Mouse (Mus musculus): ENCODE results near the gene Gm20425. TPM values are rescaled to one million over a fixed set of nuclear protein-coding genes. Genes with fewer than 3 reads are reported as not detected.

The Gm20425 gene
- polyA plus RNA-seq, 1 experiment from 2014 or later, result 1.6 TPM

DNA sequence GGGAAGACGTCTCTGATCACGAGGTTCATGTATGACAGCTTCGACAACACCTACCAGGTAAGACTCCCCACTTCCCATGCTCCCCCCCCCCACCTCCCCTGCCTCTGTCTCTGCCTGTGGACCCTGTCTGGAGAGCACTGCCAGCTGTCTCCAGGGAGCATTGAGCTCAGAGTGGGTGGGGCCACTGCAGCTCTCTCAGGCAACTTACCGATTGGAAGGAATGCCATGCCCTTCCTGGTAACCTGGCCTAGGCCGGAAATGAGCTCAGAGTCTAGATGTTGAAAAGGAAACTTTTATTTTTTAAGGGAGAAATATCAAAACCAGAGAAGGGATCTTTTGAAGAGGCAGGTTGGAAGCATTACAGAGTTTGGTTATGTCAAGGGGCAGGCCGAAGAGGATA, 89.7 kb downstream of the Gm20425 start:
- H3K9me3 ChIP-seq (ENCODE audit: control insufficient read depth, low read length), result no peaks in the 10 kb centered on the region
- DNase-seq (ENCODE audit: low spot score), result no peak
- peaks cover 4% of the 10 kb centered on the region for H3K4me1 ChIP-seq (replicated peaks; ENCODE audit: control insufficient read depth, insufficient read depth, low read length)
- H3K4me2 ChIP-seq (replicated peaks; ENCODE audit: low read depth, low read length), result no peak overlapping the region
- no peak overlapping the region for H3K9ac ChIP-seq (ENCODE audit: low read depth, low read length)
- H3K4me3 ChIP-seq (ENCODE audit: low read depth, low read length), result no peak overlapping the region
- H3K36me3 ChIP-seq (ENCODE audit: control insufficient read depth, insufficient read depth, low read length), result no peaks in the 10 kb centered on the region
- no peak overlapping the region for H3K27ac ChIP-seq (ENCODE audit: low read depth, low read length)
- ATAC-seq (ENCODE audit: low FRiP score), result no peak
- no peaks in the 10 kb centered on the region for H3K27me3 ChIP-seq (ENCODE audit: control insufficient read depth, insufficient read depth, low read length)
- 86% methylated on average over 6 of the region's 6 CpGs for WGBS

Other genes starting within 250 kb of the Gm20425 start
- gene Slco2a1, start 241.6 kb downstream of the Gm20425 start, polyA plus RNA-seq (2014; fragmentation: Nextera tagmentation; extraction: Ambion mirVana), result 0.43 and 0.60 TPM in 2 replicates
- gene Rab6b, start 118.5 kb downstream of the Gm20425 start, polyA plus RNA-seq (2014; fragmentation: Nextera tagmentation; extraction: Ambion mirVana), result 24.1 and 24.2 TPM in 2 replicates
- gene Srprb, start 28.2 kb downstream of the Gm20425 start, polyA plus RNA-seq (2014; fragmentation: Nextera tagmentation; extraction: Ambion mirVana), result 55.0 and 59.4 TPM in 2 replicates
- gene Trf, start 137 bp upstream of the Gm20425 start, polyA plus RNA-seq (2014; fragmentation: Nextera tagmentation; extraction: Ambion mirVana), result 20.8 and 25.8 TPM in 2 replicates
- gene 1300017J02Rik, start 74.8 kb upstream of the Gm20425 start, polyA plus RNA-seq (2014; fragmentation: Nextera tagmentation; extraction: Ambion mirVana), result 1.5 and 4.5 TPM in 2 replicates
- 70.2 and 75.6 TPM in 2 replicates for gene Topbp1, start 74.9 kb upstream of the Gm20425 start, polyA plus RNA-seq (2014; fragmentation: Nextera tagmentation; extraction: Ambion mirVana)
- 105 and 135 TPM in 2 replicates for gene Cdv3, start 135.5 kb upstream of the Gm20425 start, polyA plus RNA-seq (2014; fragmentation: Nextera tagmentation; extraction: Ambion mirVana)